Mouse (Mus musculus): ENCODE measurements around the gene Taf1c. TPM values are rescaled to one million over a fixed set of nuclear protein-coding genes. Genes with fewer than 3 reads are reported as not detected.

Taf1c gene
- polyA plus RNA-seq, 1 experiment = 6.3 TPM

DNA sequence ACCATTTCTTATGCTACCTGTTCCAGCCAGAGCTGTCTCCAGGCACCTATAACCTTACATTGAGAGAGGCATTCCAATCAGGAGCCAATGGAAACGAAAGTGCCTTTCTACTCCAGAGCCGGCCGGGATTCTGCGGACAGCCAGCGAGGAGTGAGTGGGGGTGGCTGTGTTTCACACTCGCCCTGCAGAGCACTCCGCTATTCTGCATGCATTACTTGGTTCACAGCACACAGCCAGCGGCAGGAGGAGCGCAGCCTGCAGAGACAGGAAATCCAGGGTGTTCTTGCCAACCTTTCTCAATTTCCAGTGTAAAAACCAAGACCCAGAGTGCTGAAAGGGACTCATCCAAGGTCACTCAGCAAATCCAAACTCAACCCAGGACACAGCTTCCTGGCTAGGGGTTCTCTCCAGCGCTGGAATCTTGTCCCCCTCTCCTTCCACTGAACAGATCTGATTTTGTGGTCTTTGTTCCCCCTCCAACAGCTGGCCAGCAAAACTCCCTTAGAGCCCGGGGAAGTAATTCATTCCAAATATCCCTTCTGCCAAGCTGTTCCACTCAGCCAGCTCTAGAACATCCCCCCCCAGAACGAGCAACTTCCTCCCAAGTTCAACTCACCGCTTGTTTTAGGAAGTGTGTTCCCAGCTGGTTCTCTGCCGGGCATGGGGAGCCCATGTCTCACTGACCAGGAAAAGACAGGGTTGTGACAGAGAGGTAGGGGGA is 29.8 kb upstream of the Taf1c start:
- no peak overlapping the region for H3K4me3 ChIP-seq (ENCODE audit: control insufficient read depth, low read depth, low read length)
- no peaks in the 10 kb centered on the region for H3K36me3 ChIP-seq (ENCODE audit: control insufficient read depth, insufficient read depth, low read length)
- H3K4me1 ChIP-seq (ENCODE audit: control insufficient read depth, insufficient read depth, low read length) = peaks cover 14% of the 10 kb centered on the region
- H3K27me3 ChIP-seq (ENCODE audit: control insufficient read depth, insufficient read depth, low read length) = no peaks in the 10 kb centered on the region
- H3K27ac ChIP-seq (ENCODE audit: control insufficient read depth, insufficient read depth, low read depth, low read length) = no peak overlapping the region
- TF ChIP-seq POLR2A (IDR thresholded peaks at IDR 0.05; ENCODE audit: control insufficient read depth, low read depth, low read length) = peak; percentile 31; the same call in 1 of the 2 replicates
- TF ChIP-seq CTCF (IDR thresholded peaks at IDR 0.05; ENCODE audit: control insufficient read depth, insufficient read depth, insufficient replicate concordance, low read depth, low read length) = no peak

DNA sequence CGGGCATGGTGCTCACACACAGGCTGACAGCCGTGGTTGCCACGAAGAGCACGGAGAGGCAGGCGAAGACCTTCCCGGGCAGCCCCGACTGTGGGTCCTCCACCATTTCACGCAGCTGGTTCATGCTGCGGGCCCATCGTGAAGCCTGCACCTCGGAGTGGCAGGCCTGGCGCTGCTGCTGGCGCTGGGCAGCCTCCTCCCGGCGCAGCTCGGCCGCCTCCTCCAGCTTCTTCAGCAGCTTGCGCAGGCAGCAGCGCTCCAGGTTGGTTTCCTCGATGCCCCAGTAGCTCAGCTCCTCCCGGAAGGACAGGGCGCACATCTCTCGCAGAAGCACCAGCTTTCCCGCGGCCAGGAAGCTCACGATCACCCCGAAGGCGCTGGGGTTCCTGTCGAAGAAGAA is 27.9 kb upstream of the Taf1c start:
- Histone ChIP-seq H3K27me3 (ENCODE audit: control insufficient read depth, insufficient read depth, low read length) (no peaks in the 10 kb centered on the region), H3K36me3 (ENCODE audit: control insufficient read depth, insufficient read depth, low read length) (no peaks in the 10 kb centered on the region), H3K4me1 (ENCODE audit: control insufficient read depth, insufficient read depth, low read length) (peaks cover 14% of the 10 kb centered on the region), H3K27ac (ENCODE audit: control insufficient read depth, insufficient read depth, low read depth, low read length) (no peak overlapping the region), H3K4me3 (ENCODE audit: control insufficient read depth, low read depth, low read length) (peak overlapping the region; percentile 10)
- no peak for TF ChIP-seq POLR2A (IDR thresholded peaks at IDR 0.05; ENCODE audit: control insufficient read depth, low read depth, low read length)

- Histone ChIP-seq H3K4me1 (ENCODE audit: control insufficient read depth, insufficient read depth, low read length) (peaks cover 14% of the 10 kb centered on the region), H3K27me3 (ENCODE audit: control insufficient read depth, insufficient read depth, low read length) (no peaks in the 10 kb centered on the region), H3K27ac (ENCODE audit: control insufficient read depth, insufficient read depth, low read depth, low read length) (no peak overlapping the region), H3K4me3 (ENCODE audit: control insufficient read depth, low read depth, low read length) (peak overlapping the region; percentile 10; the same call in 1 of the 2 replicates), H3K36me3 (ENCODE audit: control insufficient read depth, insufficient read depth, low read length) (no peaks in the 10 kb centered on the region)
- TF ChIP-seq CTCF (IDR thresholded peaks at IDR 0.05; ENCODE audit: control insufficient read depth, insufficient read depth, insufficient replicate concordance, low read depth, low read length) (no peak), POLR2A (IDR thresholded peaks at IDR 0.05; ENCODE audit: control insufficient read depth, low read depth, low read length) (no peak)
These were observed 27.2 kb upstream of the Taf1c start for GRCm38 (mm10) chr8:119632246-119632645.

DNA sequence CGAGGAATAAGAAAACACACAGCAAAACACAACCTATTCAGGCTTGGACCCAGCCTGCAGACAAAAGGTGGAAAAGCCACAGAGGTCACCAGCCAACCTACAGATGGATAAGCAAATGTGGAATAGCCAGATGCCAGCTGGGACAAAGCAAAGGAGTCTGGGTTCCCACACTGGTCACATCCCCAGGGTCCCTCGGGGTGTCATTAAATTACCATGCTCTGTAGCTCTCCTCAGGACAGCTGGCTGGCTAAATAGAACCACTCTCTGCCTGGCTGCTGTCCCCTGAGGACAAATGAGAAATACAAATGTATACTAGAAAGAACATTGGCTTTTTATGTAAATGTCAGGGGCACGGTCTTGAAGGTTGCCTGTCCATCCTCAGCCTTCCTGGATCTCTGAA is 25.8 kb upstream of the Taf1c start:
- Histone ChIP-seq H3K4me1 (ENCODE audit: control insufficient read depth, insufficient read depth, low read length) (peaks cover 13% of the 10 kb centered on the region), H3K27me3 (ENCODE audit: control insufficient read depth, insufficient read depth, low read length) (no peaks in the 10 kb centered on the region), H3K36me3 (ENCODE audit: control insufficient read depth, insufficient read depth, low read length) (no peaks in the 10 kb centered on the region), H3K27ac (ENCODE audit: control insufficient read depth, insufficient read depth, low read depth, low read length) (no peak overlapping the region), H3K4me3 (ENCODE audit: control insufficient read depth, low read depth, low read length) (no peak overlapping the region)
- TF ChIP-seq CTCF (IDR thresholded peaks at IDR 0.05; ENCODE audit: control insufficient read depth, insufficient read depth, insufficient replicate concordance, low read depth, low read length) (no peak), POLR2A (IDR thresholded peaks at IDR 0.05; ENCODE audit: control insufficient read depth, low read depth, low read length) (no peak)

DNA sequence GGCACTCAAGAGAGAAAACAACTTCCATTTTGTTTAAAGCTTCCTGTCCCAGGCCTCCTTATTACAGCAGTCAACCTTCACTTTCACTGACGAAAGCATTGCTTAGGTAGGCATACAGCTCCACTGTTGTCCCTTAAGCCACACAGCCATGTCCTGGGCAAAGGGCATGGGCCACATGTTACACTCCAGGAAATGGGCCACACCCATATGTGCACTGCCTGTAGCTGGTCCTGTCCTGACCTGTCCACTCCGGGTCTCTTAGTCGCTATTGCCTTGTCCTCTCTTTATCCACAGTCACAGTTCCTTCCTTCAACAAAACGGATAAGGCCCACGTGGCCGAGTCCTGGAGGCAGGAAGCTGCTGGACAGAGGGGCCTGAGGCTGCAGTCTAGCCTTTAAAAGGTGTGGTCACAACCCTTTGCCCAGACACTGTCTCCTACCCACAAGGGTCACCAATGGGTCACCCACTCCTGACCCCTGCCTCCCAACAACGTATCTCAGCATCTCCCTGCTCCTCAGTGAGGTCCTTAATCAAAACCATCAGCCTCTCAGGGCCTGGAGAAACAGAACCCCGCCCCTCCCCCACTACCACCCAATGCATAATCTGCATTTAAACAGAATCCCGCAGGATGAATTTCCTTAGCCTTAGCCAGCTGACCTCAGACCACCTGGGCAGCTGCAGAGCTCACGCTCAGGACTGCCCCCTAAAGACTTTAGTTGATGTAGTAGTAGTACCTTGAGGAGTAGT is 22.8 kb upstream of the Taf1c start:
- TF ChIP-seq POLR2A (IDR thresholded peaks at IDR 0.05; ENCODE audit: control insufficient read depth, low read depth, low read length) = no peak
- TF ChIP-seq CTCF (IDR thresholded peaks at IDR 0.05; ENCODE audit: control insufficient read depth, insufficient read depth, insufficient replicate concordance, low read depth, low read length) = no peak
- Histone ChIP-seq H3K4me3 (ENCODE audit: control insufficient read depth, low read depth, low read length) (no peak overlapping the region), H3K27ac (ENCODE audit: control insufficient read depth, insufficient read depth, low read depth, low read length) (no peak overlapping the region), H3K4me1 (ENCODE audit: control insufficient read depth, insufficient read depth, low read length) (peaks cover 14% of the 10 kb centered on the region), H3K36me3 (ENCODE audit: control insufficient read depth, insufficient read depth, low read length) (no peaks in the 10 kb centered on the region), H3K27me3 (ENCODE audit: control insufficient read depth, insufficient read depth, low read length) (no peaks in the 10 kb centered on the region)

- Histone ChIP-seq H3K27ac (ENCODE audit: control insufficient read depth, insufficient read depth, low read depth, low read length) (no peak overlapping the region), H3K4me1 (ENCODE audit: control insufficient read depth, insufficient read depth, low read length) (peaks cover 11% of the 10 kb centered on the region), H3K36me3 (ENCODE audit: control insufficient read depth, insufficient read depth, low read length) (no peaks in the 10 kb centered on the region), H3K4me3 (ENCODE audit: control insufficient read depth, low read depth, low read length) (no peak overlapping the region), H3K27me3 (ENCODE audit: control insufficient read depth, insufficient read depth, low read length) (no peaks in the 10 kb centered on the region)
- TF ChIP-seq POLR2A (IDR thresholded peaks at IDR 0.05; ENCODE audit: control insufficient read depth, low read depth, low read length) (no peak), CTCF (IDR thresholded peaks at IDR 0.05; ENCODE audit: control insufficient read depth, insufficient read depth, insufficient replicate concordance, low read depth, low read length) (no peak)
These were observed 22.2 kb upstream of the Taf1c start for GRCm38 (mm10) chr8:119627199-119627598.

DNA sequence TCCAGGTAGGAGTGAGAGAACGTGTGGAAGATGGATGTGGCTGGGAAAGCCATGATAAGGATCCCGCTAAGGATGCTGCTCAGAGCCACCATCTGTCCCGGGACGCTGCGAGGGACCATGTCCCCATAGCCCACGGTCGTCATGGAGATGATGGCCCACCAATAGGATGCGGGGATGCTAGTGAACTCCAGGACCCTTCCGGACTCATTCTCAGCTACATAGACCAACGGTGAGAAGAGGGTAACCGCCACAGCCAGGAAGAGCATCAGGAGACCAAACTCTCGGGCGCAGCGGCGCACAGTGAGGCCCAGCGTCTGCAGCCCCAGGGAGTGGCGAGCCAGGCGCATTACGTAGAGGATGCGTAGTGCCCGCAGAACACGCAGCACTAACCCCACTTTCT is 20.8 kb upstream of the Taf1c start:
- H3K36me3 ChIP-seq (ENCODE audit: control insufficient read depth, insufficient read depth, low read length) = no peaks in the 10 kb centered on the region
- peak overlapping the region; percentile 85 for H3K4me3 ChIP-seq (ENCODE audit: control insufficient read depth, low read depth, low read length)
- peak overlapping the region; percentile 51; the same call in 1 of the 2 replicates for H3K27ac ChIP-seq (ENCODE audit: control insufficient read depth, insufficient read depth, low read depth, low read length)
- H3K4me1 ChIP-seq (ENCODE audit: control insufficient read depth, insufficient read depth, low read length) = peaks cover 11% of the 10 kb centered on the region
- H3K27me3 ChIP-seq (ENCODE audit: control insufficient read depth, insufficient read depth, low read length) = no peaks in the 10 kb centered on the region
- TF ChIP-seq POLR2A (IDR thresholded peaks at IDR 0.05; ENCODE audit: control insufficient read depth, low read depth, low read length) = peak; percentile 22; the same call in 1 of the 2 replicates
- TF ChIP-seq CTCF (IDR thresholded peaks at IDR 0.05; ENCODE audit: control insufficient read depth, insufficient read depth, insufficient replicate concordance, low read depth, low read length) = no peak
